Mouse (Mus musculus): ENCODE results near the gene Sh3bp4. TPM values are rescaled to one million over a fixed set of nuclear protein-coding genes. Genes with fewer than 3 reads are reported as not detected.

The Sh3bp4 gene
- 0.98 and 1.2 TPM in 2 replicates for polyA plus RNA-seq (2015; fragmentation: Nextera tagmentation; extraction: Ambion mirVana)

DNA sequence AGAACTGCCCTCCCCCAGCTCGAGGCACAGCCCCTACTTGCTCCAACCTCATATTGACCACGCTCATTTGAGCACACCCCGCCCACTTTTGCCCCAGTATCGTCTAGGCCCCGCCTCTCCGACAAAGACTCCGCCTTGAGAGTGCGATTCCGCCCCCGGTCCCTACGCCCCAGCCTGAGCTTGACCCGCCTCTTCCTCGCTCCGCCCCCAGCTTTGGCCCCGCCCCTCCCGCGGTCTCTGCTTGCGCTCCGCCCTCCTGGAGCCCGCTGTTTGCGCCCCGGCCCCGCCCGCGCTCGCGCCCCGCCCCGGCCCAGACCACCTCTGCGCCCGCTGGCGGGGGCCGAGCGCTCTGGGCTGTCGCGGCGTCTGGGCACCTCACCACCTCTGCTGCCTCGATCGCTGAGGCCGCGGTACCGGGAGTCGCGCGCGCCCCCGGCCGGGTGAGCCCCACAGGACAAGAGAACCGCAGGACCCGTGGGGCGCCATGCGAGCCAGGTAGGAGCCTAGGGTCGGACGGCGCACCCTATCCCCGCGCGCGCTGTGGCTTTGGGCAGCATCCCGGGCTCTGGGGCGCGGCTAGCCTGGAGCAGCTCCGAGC is at the start of gene Sh3bp4:
Gene Sh3bp4 (plus strand): TSS at position 313 of the 598 bp plus-strand sequence.
- peak; percentile 92 for ATAC-seq (ENCODE audit: low read depth)
- Histone ChIP-seq H3K9ac (ENCODE audit: low read depth, low read length) (peak within 1 kb of the TSS; percentile 60), H3K4me1 (ENCODE audit: control insufficient read depth, low read depth, low read length) (peaks cover 4% of the 10 kb centered on the region), H3K36me3 (ENCODE audit: control insufficient read depth, insufficient read depth) (no peaks in the 10 kb centered on the region), H3K4me3 (ENCODE audit: low read depth, low read length) (peak within 1 kb of the TSS; percentile 62), H3K9me3 (replicated peaks; ENCODE audit: control insufficient read depth, low read length) (no peaks in the 10 kb centered on the region), H3K27me3 (ENCODE audit: control insufficient read depth, insufficient read depth, low read depth, low read length) (peaks cover 25% of the 10 kb centered on the region), H3K27ac (ENCODE audit: low read length) (peak within 1 kb of the TSS; percentile 1; the same call in 1 of the 2 replicates), H3K4me2 (ENCODE audit: low read depth, low read length) (peak within 1 kb of the TSS; percentile 56)
- under 1% methylated on average over 63 of the region's 63 CpGs for WGBS (ENCODE audit: insufficient replicate concordance)

- H3K4me1 ChIP-seq (ENCODE audit: control insufficient read depth, low read depth, low read length), result no peaks in the 10 kb centered on the region; the same call in 1 of the 2 replicates
- no peak overlapping the region for H3K9ac ChIP-seq (ENCODE audit: low read depth, low read length)
- H3K4me3 ChIP-seq (ENCODE audit: low read depth, low read length), result no peak overlapping the region
- no peaks in the 10 kb centered on the region for H3K36me3 ChIP-seq (ENCODE audit: control insufficient read depth, insufficient read depth)
- no peaks in the 10 kb centered on the region for H3K9me3 ChIP-seq (replicated peaks; ENCODE audit: control insufficient read depth, low read length)
- no peak for ATAC-seq (ENCODE audit: low read depth)
- no peak overlapping the region for H3K4me2 ChIP-seq (ENCODE audit: low read depth, low read length)
- 68% methylated on average over 7 of the region's 7 CpGs for WGBS (ENCODE audit: insufficient replicate concordance)
- no peak overlapping the region for H3K27ac ChIP-seq (ENCODE audit: low read length)
- no peaks in the 10 kb centered on the region for H3K27me3 ChIP-seq (ENCODE audit: control insufficient read depth, insufficient read depth, low read depth, low read length)
Measured at GRCm38 (mm10) chr1:89022997-89023396, 47.2 kb upstream of the Sh3bp4 start.

GRCm38 (mm10) chr1:89024696-89025612 is 45.3 kb upstream of the Sh3bp4 start:
- 57% methylated on average over 9 of the region's 9 CpGs for WGBS (ENCODE audit: insufficient replicate concordance)
- no peaks in the 10 kb centered on the region for H3K36me3 ChIP-seq (ENCODE audit: control insufficient read depth, insufficient read depth)
- no peak for ATAC-seq (ENCODE audit: low read depth)
- no peak overlapping the region for H3K4me3 ChIP-seq (ENCODE audit: low read depth, low read length)
- no peaks in the 10 kb centered on the region for H3K9me3 ChIP-seq (replicated peaks; ENCODE audit: control insufficient read depth, low read length)
- H3K4me1 ChIP-seq (ENCODE audit: control insufficient read depth, low read depth, low read length), result no peaks in the 10 kb centered on the region; the same call in 1 of the 2 replicates
- no peak overlapping the region for H3K4me2 ChIP-seq (ENCODE audit: low read depth, low read length)
- no peak overlapping the region for H3K27ac ChIP-seq (ENCODE audit: low read length)
- H3K9ac ChIP-seq (ENCODE audit: low read depth, low read length), result no peak overlapping the region
- H3K27me3 ChIP-seq (ENCODE audit: control insufficient read depth, insufficient read depth, low read depth, low read length), result no peaks in the 10 kb centered on the region

GRCm38 (mm10) chr1:89026040-89026439 is 44.2 kb upstream of the Sh3bp4 start:
- Histone ChIP-seq H3K9me3 (replicated peaks; ENCODE audit: control insufficient read depth, low read length) (no peaks in the 10 kb centered on the region), H3K4me2 (ENCODE audit: low read depth, low read length) (no peak overlapping the region), H3K4me3 (ENCODE audit: low read depth, low read length) (no peak overlapping the region), H3K36me3 (ENCODE audit: control insufficient read depth, insufficient read depth) (no peaks in the 10 kb centered on the region), H3K27me3 (ENCODE audit: control insufficient read depth, insufficient read depth, low read depth, low read length) (no peaks in the 10 kb centered on the region), H3K9ac (ENCODE audit: low read depth, low read length) (no peak overlapping the region), H3K4me1 (ENCODE audit: control insufficient read depth, low read depth, low read length) (no peaks in the 10 kb centered on the region; the same call in 1 of the 2 replicates), H3K27ac (ENCODE audit: low read length) (peak overlapping the region; percentile 38; the same call in 1 of the 2 replicates)
- peak; percentile 67 for ATAC-seq (ENCODE audit: low read depth)
- 55% methylated on average over 1 of the region's 1 CpGs for WGBS (ENCODE audit: insufficient replicate concordance)

GRCm38 (mm10) chr1:89029136-89029927 is 40.9 kb upstream of the Sh3bp4 start:
- H3K27ac ChIP-seq (ENCODE audit: low read length), result no peak overlapping the region
- H3K9me3 ChIP-seq (replicated peaks; ENCODE audit: control insufficient read depth, low read length), result no peaks in the 10 kb centered on the region
- no peak for ATAC-seq (ENCODE audit: low read depth)
- H3K9ac ChIP-seq (ENCODE audit: low read depth, low read length), result no peak overlapping the region
- H3K4me1 ChIP-seq (ENCODE audit: control insufficient read depth, low read depth, low read length), result no peaks in the 10 kb centered on the region; the same call in 1 of the 2 replicates
- H3K27me3 ChIP-seq (ENCODE audit: control insufficient read depth, insufficient read depth, low read depth, low read length), result no peaks in the 10 kb centered on the region
- no peak overlapping the region for H3K4me2 ChIP-seq (ENCODE audit: low read depth, low read length)
- H3K36me3 ChIP-seq (ENCODE audit: control insufficient read depth, insufficient read depth), result no peaks in the 10 kb centered on the region
- 70% methylated on average over 11 of the region's 11 CpGs for WGBS (ENCODE audit: insufficient replicate concordance)
- no peak overlapping the region for H3K4me3 ChIP-seq (ENCODE audit: low read depth, low read length)

- Histone ChIP-seq H3K4me1 (ENCODE audit: control insufficient read depth, low read depth, low read length) (no peaks in the 10 kb centered on the region), H3K4me2 (ENCODE audit: low read depth, low read length) (no peak overlapping the region), H3K27ac (ENCODE audit: low read length) (no peak overlapping the region), H3K9ac (ENCODE audit: low read depth, low read length) (no peak overlapping the region), H3K4me3 (ENCODE audit: low read depth, low read length) (no peak overlapping the region), H3K36me3 (ENCODE audit: control insufficient read depth, insufficient read depth) (no peaks in the 10 kb centered on the region), H3K9me3 (replicated peaks; ENCODE audit: control insufficient read depth, low read length) (no peaks in the 10 kb centered on the region), H3K27me3 (ENCODE audit: control insufficient read depth, insufficient read depth, low read depth, low read length) (no peaks in the 10 kb centered on the region)
- no peak for ATAC-seq (ENCODE audit: low read depth)
- 63% methylated on average over 8 of the region's 8 CpGs for WGBS (ENCODE audit: insufficient replicate concordance)
Measured at GRCm38 (mm10) chr1:89033661-89034060, 36.6 kb upstream of the Sh3bp4 start.

GRCm38 (mm10) chr1:89034061-89034460 is 36.2 kb upstream of the Sh3bp4 start:
- WGBS (ENCODE audit: insufficient replicate concordance), result 50% methylated on average over 4 of the region's 4 CpGs
- no peak overlapping the region for H3K9ac ChIP-seq (ENCODE audit: low read depth, low read length)
- H3K4me2 ChIP-seq (ENCODE audit: low read depth, low read length), result no peak overlapping the region
- H3K36me3 ChIP-seq (ENCODE audit: control insufficient read depth, insufficient read depth), result no peaks in the 10 kb centered on the region
- ATAC-seq (ENCODE audit: low read depth), result no peak
- H3K4me3 ChIP-seq (ENCODE audit: low read depth, low read length), result no peak overlapping the region
- no peaks in the 10 kb centered on the region for H3K27me3 ChIP-seq (ENCODE audit: control insufficient read depth, insufficient read depth, low read depth, low read length)
- H3K27ac ChIP-seq (ENCODE audit: low read length), result no peak overlapping the region
- no peaks in the 10 kb centered on the region for H3K4me1 ChIP-seq (ENCODE audit: control insufficient read depth, low read depth, low read length)
- no peaks in the 10 kb centered on the region for H3K9me3 ChIP-seq (replicated peaks; ENCODE audit: control insufficient read depth, low read length)

DNA sequence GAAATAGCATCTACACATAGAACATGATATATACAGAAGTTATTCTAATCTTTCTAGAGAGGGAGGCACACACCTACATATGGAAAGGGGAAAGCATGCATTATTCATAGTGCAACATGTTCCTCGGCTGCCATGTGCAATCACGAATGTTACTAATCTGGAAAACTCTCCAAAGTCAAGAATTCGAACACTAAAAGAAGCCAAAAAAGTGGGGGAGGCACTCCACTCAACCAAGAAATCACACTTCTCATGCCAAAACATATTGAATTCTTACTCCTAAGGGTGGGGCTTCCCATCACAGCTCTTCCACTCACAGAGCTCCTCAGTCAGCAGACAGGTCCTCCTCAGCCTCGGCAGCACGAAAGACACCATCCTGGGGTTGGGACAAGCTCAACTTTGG is 35.1 kb upstream of the Sh3bp4 start:
- Histone ChIP-seq H3K4me3 (ENCODE audit: low read depth, low read length) (no peak overlapping the region), H3K9me3 (replicated peaks; ENCODE audit: control insufficient read depth, low read length) (no peaks in the 10 kb centered on the region), H3K27me3 (ENCODE audit: control insufficient read depth, insufficient read depth, low read depth, low read length) (no peaks in the 10 kb centered on the region), H3K4me2 (ENCODE audit: low read depth, low read length) (no peak overlapping the region), H3K9ac (ENCODE audit: low read depth, low read length) (no peak overlapping the region), H3K36me3 (ENCODE audit: control insufficient read depth, insufficient read depth) (no peaks in the 10 kb centered on the region), H3K4me1 (ENCODE audit: control insufficient read depth, low read depth, low read length) (no peaks in the 10 kb centered on the region), H3K27ac (ENCODE audit: low read length) (no peak overlapping the region)
- ATAC-seq (ENCODE audit: low read depth), result no peak
- WGBS (ENCODE audit: insufficient replicate concordance), result 56% methylated on average over 5 of the region's 5 CpGs
